Mouse (Mus musculus): ENCODE measurements around the gene Nr1h4. TPM values are rescaled to one million over a fixed set of nuclear protein-coding genes. Genes with fewer than 3 reads are reported as not detected.

Gene Nr1h4
- polyA plus RNA-seq, 1 experiment from 2014 or later, result not detected

DNA sequence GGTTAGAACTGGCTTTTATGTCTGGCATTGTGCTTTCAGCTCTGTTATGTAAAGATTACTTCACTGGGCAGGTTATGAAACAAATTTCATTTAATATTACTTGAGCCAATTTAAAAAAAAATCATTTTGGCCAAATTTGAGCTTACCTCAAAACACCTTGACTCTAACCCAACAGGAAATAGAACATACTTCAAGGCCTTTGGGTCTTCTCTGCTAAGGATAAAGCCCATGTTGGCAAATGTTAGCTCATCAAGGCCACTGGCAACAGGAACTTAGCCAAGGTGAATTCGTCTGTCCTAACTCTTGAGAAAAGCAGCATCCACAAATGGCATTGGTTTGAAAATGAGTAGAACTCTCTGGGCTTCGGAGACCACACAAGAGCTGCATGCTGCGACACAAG, 43.1 kb downstream of the Nr1h4 start:
- no peak overlapping the region for H3K27ac ChIP-seq
- no peaks in the 10 kb centered on the region for H3K36me3 ChIP-seq
- no peak overlapping the region for H3K4me3 ChIP-seq
- no peak overlapping the region for H3K9ac ChIP-seq
- no peaks in the 10 kb centered on the region for H3K4me1 ChIP-seq
- 83% methylated on average over 3 of the region's 3 CpGs for WGBS
- H3K27me3 ChIP-seq, result no peaks in the 10 kb centered on the region
- no peak overlapping the region for H3K4me2 ChIP-seq (replicated peaks)
- no peaks in the 10 kb centered on the region for H3K9me3 ChIP-seq
- ATAC-seq (ENCODE audit: low FRiP score, low read depth), result no peak

DNA sequence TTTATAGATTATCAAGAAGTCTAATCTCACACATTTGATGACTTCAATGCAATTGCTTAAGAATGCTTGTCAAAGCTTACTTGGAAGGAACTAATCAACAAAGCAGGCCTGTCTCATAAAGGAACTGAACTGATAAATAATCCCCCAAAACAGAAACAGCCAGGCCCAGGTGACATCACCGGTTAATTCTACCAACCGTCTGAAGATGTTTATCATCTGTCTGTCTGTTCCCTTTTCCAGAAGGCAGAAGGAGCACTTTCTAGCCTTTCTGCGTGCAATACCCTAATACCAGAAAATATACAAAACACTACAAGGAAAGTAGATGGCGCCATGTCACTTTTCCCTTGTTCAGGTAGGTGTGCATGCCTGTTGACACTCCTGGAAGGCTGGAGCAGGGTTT, 43.9 kb downstream of the Nr1h4 start:
- Histone ChIP-seq H3K4me1 (no peaks in the 10 kb centered on the region), H3K9me3 (no peaks in the 10 kb centered on the region), H3K36me3 (no peaks in the 10 kb centered on the region), H3K27ac (no peak overlapping the region), H3K4me2 (replicated peaks) (no peak overlapping the region), H3K27me3 (no peaks in the 10 kb centered on the region), H3K4me3 (no peak overlapping the region), H3K9ac (no peak overlapping the region)
- no peak for ATAC-seq (ENCODE audit: low FRiP score, low read depth)
- 70% methylated on average over 4 of the region's 4 CpGs for WGBS

DNA sequence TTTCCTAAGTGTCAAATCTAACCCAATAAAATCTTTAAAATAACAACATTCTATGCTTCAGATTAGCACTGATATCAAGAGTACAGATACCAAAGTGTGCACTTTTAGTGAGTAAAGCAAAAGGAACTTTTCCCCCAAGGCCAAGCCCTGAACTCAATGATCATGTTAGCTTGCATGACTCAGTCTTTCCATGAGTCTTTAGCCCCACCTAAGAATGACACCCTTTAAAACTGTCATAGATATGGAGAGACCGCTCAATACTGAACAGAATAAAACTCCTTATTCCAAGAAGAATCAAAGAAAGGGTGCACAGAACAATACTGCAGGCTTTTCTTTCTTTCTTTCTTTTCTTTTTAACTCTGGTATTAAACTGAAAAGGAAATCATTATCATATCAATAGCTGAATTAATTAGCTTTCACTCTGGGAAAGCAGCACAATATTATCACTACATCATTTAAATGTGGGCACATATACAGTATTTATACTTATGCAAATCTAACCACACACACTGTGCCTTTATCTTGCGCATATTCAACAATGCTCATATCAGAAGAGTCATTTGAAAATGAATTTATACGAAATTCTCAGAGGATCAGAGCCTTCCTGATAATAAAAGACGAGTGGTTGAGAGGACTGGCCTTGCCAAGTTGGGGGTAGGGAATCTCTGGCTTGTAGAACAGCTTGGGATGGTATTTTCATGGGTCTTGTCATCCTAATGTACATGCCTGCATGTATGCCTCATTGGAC, 46.2 kb downstream of the Nr1h4 start:
- no peak for ATAC-seq (ENCODE audit: low FRiP score, low read depth)
- H3K4me1 ChIP-seq, result no peaks in the 10 kb centered on the region
- H3K4me3 ChIP-seq, result no peak overlapping the region
- no peak overlapping the region for H3K9ac ChIP-seq
- H3K9me3 ChIP-seq, result no peaks in the 10 kb centered on the region
- H3K27me3 ChIP-seq, result no peaks in the 10 kb centered on the region
- WGBS, result 63% methylated on average over 4 of the region's 4 CpGs
- H3K36me3 ChIP-seq, result no peaks in the 10 kb centered on the region
- H3K27ac ChIP-seq, result no peak overlapping the region
- H3K4me2 ChIP-seq (replicated peaks), result no peak overlapping the region

DNA sequence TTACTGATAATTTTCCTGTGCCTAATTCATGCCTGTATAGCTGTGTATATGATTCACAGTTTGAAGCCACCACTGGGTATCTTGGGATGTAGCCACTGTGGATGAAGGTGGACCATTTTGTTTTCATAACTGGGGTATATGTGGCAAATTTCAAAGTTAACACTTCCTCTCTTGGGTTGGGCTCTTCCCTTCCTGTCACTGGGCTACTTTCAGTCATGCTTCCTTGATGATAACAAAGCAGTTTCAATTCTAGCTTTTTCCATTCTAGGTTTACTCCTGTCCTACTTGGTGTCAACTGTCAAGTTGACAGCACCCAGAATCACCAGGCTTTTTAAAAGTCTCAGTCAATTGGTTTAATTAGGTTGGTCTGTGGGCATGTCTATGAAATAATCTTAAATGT, 48.5 kb downstream of the Nr1h4 start:
- Histone ChIP-seq H3K27ac (no peak overlapping the region), H3K4me3 (no peak overlapping the region), H3K27me3 (no peaks in the 10 kb centered on the region), H3K36me3 (no peaks in the 10 kb centered on the region), H3K9ac (no peak overlapping the region), H3K4me2 (replicated peaks) (no peak overlapping the region), H3K4me1 (no peaks in the 10 kb centered on the region), H3K9me3 (no peaks in the 10 kb centered on the region)
- ATAC-seq (ENCODE audit: low FRiP score, low read depth), result no peak

DNA sequence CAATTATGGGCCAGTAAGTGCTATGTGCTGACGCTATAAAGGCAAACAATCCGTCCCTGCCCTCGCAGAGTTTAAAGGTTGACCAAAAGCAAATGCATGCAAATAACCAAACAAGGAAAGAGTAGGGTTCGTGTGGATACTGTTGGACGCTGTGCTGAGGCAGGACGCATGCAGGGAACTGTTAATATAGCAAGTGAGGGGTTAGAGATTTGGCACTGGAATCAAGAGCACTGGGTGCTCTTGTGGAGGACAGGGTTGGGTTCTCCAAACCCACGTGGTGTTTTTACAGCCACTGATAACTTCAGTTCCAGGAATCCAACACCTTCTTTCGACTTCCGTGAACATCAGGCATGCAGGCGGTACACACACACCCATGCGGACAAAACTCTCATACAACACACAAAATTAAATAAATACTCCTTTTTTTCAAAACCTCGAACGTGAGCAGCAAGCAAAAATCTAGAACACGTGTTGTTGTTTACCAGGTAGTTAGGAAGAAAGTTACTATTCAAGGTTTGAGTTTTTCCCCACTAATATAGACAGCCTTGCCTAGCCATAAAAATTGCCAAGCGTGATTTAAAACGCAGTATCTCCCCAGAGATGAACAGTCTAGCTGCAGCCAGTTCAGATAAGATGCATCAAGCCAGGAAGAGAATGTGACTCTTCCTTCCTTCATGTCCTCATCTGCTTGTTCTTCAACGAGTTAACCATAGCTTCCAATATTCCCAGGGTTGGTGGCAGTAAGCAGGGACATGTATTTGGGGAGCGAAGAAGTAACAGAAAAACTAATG, 49.4 kb downstream of the Nr1h4 start:
- Histone ChIP-seq H3K27me3 (no peaks in the 10 kb centered on the region), H3K4me1 (no peaks in the 10 kb centered on the region), H3K9me3 (no peaks in the 10 kb centered on the region), H3K27ac (no peak overlapping the region), H3K4me3 (no peak overlapping the region), H3K9ac (no peak overlapping the region), H3K36me3 (no peaks in the 10 kb centered on the region), H3K4me2 (replicated peaks) (no peak overlapping the region)
- ATAC-seq (ENCODE audit: low FRiP score, low read depth), result no peak
- WGBS, result 71% methylated on average over 18 of the region's 18 CpGs

DNA sequence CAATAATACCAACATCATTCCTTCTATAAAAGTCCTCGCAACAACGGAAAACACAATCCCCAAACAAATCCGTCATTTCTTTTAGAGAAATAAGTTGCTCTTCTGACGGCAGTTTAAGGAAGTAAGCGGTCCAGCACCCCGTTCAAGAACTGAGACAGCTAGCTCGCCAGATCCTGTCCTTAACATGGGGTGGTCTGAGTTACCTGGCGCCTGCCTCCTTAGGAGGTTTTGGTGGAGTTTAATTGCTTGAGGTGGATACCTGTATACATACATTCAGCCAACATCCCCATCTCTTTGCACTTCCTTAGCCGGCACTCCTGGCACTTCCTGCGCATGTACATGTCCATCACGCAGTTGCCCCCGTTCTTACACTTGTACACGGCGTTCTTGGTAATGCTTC, 50.3 kb downstream of the Nr1h4 start:
- Histone ChIP-seq H3K27ac (no peak overlapping the region), H3K36me3 (no peaks in the 10 kb centered on the region), H3K4me1 (no peaks in the 10 kb centered on the region), H3K4me3 (no peak overlapping the region), H3K9ac (no peak overlapping the region), H3K9me3 (no peaks in the 10 kb centered on the region), H3K27me3 (no peaks in the 10 kb centered on the region), H3K4me2 (replicated peaks) (no peak overlapping the region)
- 74% methylated on average over 14 of the region's 14 CpGs for WGBS
- ATAC-seq (ENCODE audit: low FRiP score, low read depth), result no peak

DNA sequence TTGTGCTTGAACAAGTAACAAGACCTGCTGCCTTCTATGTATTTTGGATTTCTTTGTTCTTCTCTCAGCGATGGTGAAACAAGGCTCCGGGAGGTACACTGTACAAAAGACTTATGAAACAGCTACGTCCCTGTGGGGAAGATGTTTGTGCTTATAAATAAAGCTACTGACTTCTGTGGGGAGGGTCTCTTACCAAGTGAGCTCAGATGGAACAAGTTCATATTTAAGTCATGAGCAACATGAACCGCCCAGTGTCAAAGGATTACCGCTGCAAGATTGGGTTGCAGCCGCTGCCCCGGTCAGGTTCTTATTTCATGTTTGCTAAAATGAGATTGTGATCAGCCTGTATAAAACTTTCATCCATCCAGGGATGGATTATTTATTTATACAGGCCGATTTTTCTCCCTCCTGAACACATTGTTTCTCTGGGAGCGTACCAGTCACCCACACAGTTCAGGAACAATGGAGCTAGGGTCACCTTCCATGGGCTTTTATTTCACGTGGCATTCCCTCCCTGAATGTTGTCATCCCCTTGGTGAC, 51.2 kb downstream of the Nr1h4 start:
- no peak for ATAC-seq (ENCODE audit: low FRiP score, low read depth)
- Histone ChIP-seq H3K27ac (no peak overlapping the region), H3K9ac (no peak overlapping the region), H3K9me3 (no peaks in the 10 kb centered on the region), H3K4me3 (no peak overlapping the region), H3K36me3 (no peaks in the 10 kb centered on the region), H3K4me2 (replicated peaks) (no peak overlapping the region), H3K27me3 (no peaks in the 10 kb centered on the region), H3K4me1 (no peaks in the 10 kb centered on the region)
- whole genome bisulfite sequencing, result 71% methylated on average over 10 of the region's 10 CpGs

DNA sequence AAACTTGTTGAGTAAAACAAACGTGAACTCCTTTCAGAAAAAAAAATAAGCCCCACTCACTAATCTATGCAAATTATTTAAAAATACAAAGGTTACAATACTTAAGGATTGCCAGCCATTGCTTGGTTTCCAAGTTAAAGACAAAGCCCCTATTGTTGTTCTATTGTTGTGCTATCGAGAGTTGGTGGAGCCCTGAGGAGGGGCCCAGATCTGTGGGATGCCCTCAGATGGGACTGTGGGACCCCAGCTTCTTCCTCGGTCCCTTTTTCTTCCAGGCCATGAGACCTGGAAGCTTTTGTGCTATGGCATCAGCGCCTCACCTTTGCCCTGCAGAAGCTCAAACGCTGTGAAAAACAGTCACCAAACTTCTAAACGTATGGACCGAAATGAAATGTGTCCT, 51.7 kb downstream of the Nr1h4 start:
- H3K36me3 ChIP-seq, result no peaks in the 10 kb centered on the region
- H3K4me3 ChIP-seq, result no peak overlapping the region
- ATAC-seq (ENCODE audit: low FRiP score, low read depth), result no peak
- no peaks in the 10 kb centered on the region for H3K27me3 ChIP-seq
- 67% methylated on average over 7 of the region's 7 CpGs for WGBS
- no peaks in the 10 kb centered on the region for H3K4me1 ChIP-seq
- H3K4me2 ChIP-seq (replicated peaks), result no peak overlapping the region
- no peaks in the 10 kb centered on the region for H3K9me3 ChIP-seq
- H3K27ac ChIP-seq, result no peak overlapping the region
- no peak overlapping the region for H3K9ac ChIP-seq

DNA sequence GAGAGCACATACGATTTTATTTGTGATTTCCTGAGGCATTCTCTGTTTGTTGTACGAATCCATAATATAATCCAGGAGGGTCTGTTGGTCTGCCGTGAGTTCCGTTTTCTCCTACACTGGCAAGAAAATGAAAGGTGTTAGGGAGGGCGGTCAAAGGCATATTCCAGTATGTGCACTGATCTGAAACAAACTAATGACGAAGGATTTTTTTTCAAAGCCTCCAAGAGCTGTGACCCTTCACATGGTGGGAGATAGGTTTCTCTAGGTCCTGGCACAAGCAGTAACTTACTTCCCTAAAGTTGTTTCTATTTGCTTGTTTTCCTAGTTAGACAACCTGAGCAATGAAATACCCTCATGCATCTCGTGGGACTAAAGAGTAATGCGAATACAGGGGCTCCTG, 54.6 kb downstream of the Nr1h4 start:
- ATAC-seq (ENCODE audit: low FRiP score, low read depth), result no peak
- Histone ChIP-seq H3K4me3 (no peak overlapping the region), H3K9ac (no peak overlapping the region), H3K27ac (no peak overlapping the region), H3K27me3 (no peaks in the 10 kb centered on the region), H3K4me1 (no peaks in the 10 kb centered on the region), H3K9me3 (no peaks in the 10 kb centered on the region), H3K36me3 (no peaks in the 10 kb centered on the region), H3K4me2 (replicated peaks) (no peak overlapping the region)
- 80% methylated on average over 8 of the region's 8 CpGs for WGBS

DNA sequence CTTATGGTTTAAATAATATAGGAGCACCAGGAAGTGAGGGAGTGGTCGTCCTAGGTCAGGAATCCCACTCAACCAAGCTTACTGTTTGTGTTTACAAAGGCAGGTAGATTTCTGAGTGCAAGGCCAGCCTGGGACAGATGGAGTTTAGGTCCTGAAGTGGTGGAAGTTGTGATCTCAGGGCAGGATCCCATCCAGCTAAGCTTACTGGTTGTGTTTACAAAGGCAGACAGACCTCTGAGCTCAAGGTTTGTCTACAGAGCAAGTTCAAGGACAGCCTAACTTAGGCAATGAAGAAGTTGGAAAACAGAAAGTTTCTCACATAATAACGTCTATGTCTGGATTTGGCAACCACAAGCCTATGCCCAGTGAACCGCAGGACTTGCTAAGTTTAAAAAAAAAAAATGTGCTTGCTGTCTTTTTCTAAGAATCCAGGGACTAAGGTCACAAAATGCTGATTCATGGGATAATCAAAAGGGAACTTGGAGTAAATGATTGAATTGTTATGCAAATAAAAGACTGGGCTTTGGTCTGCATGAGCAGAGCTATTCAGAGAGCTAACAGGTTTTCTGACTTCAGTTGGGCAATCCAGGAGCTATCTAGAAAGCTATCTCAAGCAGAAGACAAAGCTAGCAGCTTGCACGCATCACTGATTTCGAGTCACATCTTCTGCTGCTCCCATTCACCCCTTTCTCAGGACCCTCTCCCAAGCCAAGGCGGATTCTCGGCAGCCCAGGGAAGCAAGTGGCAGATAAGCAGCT, 62.6 kb downstream of the Nr1h4 start:
- Histone ChIP-seq H3K4me3 (no peak overlapping the region), H3K9me3 (peaks cover 7% of the 10 kb centered on the region; the same call in 1 of the 2 replicates), H3K9ac (no peak overlapping the region), H3K36me3 (no peaks in the 10 kb centered on the region), H3K4me2 (replicated peaks) (no peak overlapping the region), H3K27ac (no peak overlapping the region), H3K27me3 (no peaks in the 10 kb centered on the region), H3K4me1 (no peaks in the 10 kb centered on the region)
- 79% methylated on average over 7 of the region's 7 CpGs for WGBS
- ATAC-seq (ENCODE audit: low FRiP score, low read depth), result no peak

DNA sequence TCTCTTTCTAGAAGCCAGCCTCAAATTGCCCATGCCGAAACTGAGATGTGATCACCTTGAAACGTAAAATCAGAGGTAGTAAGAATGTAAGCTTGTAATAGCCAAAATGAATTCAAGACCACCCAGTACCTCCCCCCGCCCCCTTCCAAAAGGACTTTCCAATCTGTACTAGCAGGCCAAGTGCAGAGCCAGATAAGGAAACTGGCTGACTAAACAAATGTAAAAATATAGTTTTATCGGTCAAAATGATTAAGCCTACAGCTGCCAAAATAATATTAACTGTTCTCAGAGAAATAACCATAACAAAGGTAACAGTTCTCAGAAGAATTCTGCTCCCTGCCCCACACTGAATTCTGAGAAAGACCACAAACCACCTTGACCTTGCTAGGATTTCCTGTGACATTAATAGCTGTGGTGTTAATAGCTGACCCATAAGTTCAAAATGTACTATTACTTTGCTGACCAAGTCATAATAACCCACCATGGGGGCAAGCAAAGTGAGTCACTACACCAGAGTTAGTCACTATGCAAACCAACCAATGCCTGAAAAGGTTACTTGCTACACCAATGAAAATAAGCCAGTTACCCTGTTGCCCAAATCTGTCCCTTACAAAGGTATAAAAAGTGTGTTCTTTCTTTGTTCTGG, 68.5 kb downstream of the Nr1h4 start:
- H3K4me3 ChIP-seq, result no peak overlapping the region
- no peak overlapping the region for H3K27ac ChIP-seq
- H3K9ac ChIP-seq, result no peak overlapping the region
- no peak overlapping the region for H3K4me2 ChIP-seq (replicated peaks)
- WGBS, result 75% methylated on average over 4 of the region's 4 CpGs
- no peaks in the 10 kb centered on the region for H3K27me3 ChIP-seq
- peaks cover 2% of the 10 kb centered on the region; the same call in 1 of the 2 replicates for H3K9me3 ChIP-seq
- H3K4me1 ChIP-seq, result no peaks in the 10 kb centered on the region
- ATAC-seq (ENCODE audit: low FRiP score, low read depth), result no peak
- no peaks in the 10 kb centered on the region for H3K36me3 ChIP-seq

DNA sequence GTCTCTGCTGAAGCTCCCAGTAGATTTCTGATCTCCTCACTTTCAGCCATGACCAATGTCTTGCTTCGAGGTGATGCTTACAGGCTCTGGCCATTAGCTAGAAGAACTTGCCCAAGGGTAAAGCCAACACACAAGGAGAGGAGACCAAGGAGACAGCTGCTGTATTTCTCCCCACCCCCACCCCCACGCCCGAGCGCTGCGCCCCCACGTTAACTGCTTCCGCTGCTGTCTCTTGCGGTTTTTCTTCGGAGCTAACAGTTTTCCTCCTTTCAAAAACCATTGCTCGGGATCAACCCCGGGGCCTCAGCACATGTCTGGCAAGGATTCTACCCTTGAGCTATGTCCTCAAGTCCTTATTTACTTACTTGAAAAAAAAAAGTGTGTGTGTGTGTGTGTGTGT, 70.5 kb downstream of the Nr1h4 start:
- 79% methylated on average over 11 of the region's 11 CpGs for WGBS
- H3K4me3 ChIP-seq, result no peak overlapping the region
- H3K4me1 ChIP-seq, result no peaks in the 10 kb centered on the region
- H3K36me3 ChIP-seq, result no peaks in the 10 kb centered on the region
- H3K9ac ChIP-seq, result no peak overlapping the region
- no peaks in the 10 kb centered on the region for H3K9me3 ChIP-seq
- H3K27me3 ChIP-seq, result no peaks in the 10 kb centered on the region
- no peak for ATAC-seq (ENCODE audit: low FRiP score, low read depth)
- H3K4me2 ChIP-seq (replicated peaks), result no peak overlapping the region
- H3K27ac ChIP-seq, result no peak overlapping the region

Data from limb, embryonic 13.5 days (tissue).